Mouse (Mus musculus) T-helper 1 cell (primary cell): ENCODE results near the gene Mark4.

Experiments
- in situ Hi-C: fragments of 300-600 bp; cut with MboI, MseI; formaldehyde crosslinking; loops from one replicate; pipeline ENCODE4 v1.15.1; 2025; ENCODE audit warnings: high pct_unique_total_duplicates

Mark4 gene

DNA sequence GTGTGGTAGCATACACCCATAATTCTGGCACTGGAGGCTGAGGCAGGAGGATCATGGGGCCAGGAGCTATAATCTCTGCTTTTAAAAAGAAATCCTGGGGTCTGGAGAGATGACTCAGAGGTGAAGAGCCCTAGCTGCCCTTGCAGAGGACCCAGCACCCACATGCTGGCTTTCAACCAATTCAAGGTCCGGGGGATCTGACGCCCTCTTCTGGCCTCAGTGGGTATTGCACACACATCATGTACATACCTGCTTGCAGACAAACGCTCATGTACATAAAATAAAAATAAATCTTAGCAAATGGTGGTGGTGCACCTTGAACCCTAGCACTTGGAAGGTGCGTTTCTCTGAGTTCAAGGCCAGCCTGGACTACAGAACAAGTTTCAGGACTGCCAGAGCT is 57.7 kb downstream of the Mark4 start:
- in situ Hi-C loops: no loop called here

DNA sequence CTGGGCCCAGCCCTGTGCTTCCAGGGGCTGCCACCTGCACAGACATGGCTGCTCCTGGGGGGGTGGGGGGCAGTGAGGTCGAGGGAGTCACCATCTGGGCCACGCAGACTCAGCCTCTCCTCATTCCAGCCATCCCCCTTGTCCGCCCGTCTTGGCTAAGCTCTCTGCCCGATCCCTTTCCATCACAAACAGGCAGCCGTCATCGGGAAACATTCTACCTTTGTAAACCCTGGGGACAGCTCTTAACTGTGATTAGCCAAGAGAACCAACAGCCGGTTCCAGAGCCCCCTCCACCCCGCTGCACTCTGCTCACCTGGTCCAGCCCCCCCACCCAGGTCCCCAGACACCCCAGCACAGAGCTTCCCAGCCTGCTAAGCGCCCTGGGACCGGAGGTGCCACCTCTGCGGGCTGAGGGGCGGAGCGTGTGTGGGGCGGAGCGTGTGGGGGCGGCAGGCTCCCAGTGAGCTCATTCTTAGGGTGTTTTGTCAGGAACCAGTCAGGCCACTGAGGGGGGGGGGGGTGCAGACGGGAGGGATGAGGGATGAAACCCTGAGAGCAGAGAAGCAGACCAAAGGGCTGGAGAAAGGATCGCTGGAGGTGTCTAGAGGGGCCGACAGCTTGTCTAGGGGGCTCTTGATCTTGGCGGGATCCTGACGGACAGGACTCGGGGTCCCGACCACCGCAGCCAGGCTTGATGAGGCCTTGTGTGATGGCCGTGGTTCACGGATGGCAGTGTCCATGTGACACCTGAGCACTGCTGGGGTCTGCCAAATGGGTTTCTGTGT is 58.9 kb downstream of the Mark4 start:
- in situ Hi-C loops: no loop called here

DNA sequence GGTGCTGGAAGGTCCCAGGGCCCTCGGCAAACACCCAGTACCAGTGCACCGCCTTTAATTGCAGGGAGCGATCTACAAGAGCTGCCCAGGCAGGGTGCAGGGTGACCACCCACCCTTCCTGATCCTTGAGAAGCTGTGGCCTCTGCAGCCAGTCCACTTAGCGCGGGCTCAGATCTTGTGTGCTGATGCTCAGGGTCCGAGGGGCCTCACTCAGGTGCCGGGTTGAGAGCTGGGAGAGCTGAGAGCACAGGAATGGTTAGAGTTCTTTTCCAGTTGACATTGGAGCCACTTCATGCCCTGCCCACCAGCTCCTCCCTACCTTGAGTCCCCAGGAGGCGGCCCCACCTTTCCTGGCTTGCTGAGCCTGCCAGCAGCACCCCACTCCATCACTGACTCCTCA is 64.1 kb downstream of the Mark4 start:
- in situ Hi-C loops: no loop called here

DNA sequence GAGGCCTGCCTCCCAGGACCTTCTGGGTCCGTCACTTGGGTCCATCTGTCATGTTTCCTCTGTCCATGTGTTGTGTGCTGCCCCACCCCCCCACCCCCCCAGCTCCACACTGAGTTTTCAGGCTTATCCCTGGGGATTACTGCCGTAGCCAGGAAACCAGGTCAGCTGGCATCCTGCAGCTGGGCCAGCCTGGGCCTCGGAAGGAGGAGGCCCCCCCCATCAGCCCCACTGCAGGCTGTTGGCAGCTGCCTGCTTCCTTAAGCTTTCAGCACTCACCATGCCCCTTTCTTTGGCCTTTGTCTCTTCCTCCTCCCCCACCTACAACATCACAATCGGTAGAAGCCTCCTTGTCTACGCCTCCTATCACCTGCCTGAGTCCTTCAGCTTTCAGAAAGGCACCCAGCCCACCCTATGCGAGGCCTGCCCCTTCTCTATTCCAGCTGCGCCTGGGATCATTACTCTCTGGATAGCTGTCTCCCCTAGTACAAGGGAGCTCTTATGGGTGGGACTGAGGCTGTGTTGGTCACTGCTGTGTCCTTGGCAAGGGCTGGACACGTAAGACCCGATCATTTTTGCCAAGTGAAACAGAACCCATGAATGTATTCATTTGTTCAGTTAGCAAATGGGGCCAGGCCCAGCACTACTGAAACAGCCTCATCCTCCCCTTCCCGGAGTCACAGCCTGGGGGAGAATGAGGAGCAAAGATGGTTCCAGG is 69.8 kb downstream of the Mark4 start:
- in situ Hi-C loops: no loop called here

DNA sequence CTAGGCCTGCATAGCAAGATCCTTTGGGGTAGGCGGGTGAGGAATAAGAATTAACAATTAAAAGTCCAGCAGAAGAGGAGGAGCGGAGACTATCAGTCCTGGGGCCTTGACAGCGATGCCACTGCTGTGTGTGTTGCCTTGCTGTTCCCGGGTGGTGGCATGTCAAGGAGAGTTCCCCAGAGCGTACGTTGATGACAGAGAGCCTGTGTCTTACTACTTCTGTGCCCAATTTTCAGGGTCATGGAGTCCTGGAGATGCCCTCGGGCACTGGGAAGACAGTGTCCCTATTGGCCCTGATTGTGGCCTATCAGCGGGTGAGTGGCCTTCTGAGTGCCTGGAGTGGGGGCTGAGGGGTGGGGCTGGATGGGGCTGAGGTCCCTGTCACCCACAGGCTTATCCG is 74.9 kb downstream of the Mark4 start:
- in situ Hi-C loops: no loop called here

DNA sequence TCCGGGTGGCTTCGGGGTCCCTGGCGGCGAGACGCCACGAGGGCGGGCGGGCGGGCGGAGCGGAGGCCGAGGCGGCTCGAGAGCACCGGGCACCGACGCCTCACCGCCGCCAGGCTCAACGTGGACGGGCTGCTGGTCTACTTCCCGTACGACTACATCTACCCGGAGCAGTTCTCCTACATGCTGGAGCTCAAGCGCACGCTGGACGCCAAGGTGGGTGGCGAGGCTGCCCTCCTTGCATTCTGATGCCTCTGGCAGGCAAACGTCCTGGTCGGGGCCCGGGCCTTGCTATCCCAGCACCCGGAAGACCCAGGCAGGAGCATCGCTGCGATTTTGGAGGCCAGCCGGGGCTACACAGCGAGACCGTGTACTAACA is 76.5 kb downstream of the Mark4 start:
- in situ Hi-C loops: no loop called here

DNA sequence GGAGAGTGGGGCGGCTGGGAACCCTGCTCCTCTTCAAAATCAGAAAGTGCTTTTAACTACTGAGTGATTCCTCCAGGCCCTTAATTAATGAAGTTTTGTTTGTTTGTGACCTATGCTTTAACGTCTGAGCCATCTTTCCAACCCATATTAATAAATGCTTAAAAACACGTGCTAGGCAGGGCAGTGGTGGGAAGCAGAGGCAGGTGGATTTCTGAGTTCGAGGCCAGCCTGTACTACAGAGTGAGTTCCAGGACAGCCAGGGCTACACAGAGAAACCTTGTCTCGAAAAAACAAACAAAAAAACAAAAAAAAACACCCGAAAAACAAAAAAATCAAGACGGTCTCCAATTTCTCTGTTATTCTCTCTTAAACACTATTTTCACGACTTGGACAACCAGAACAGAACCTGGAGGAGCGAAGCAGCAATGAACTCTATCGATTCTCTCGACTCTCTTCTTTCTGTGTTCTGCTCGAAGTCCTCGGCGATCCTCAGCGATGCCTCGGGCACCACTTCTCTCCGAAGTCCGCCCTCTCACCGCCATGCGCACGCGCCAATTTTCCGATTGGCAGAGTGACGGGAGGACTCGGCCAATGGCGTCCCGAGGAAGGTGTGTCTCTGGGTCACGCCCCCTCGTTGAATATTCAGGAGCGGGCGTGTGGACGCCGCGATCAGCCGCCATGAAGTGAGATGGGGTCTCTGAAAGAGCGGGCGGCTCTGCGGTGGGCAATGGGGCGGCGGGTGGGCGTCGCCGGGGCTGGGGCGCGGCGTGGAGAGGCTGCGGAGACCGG is 77.0 kb downstream of the Mark4 start, which contains the start of gene Ercc2:
Gene Ercc2, plus strand, starts transcription at position 634 of the 789 bp plus-strand sequence.
- in situ Hi-C loops: no loop called here

DNA sequence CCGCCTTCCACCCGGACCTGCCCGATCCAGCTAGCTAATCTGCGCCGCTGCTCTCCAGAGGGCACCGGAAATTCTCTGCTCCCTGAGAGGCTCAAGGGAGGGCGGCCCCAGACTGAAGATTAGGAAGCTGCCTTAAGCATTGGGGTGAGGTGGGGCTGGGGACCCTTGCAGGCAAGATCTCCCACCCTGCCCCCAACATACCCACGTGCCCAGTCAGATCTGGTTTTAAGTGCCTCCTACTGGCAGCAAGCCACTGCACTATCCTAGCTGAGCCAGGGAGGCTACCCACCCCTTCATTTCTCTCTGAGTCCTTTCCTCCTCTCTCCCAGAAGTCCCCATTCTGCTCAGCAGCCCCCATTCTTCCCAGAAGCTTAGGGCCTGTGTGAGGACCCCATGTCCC is 80.6 kb downstream of the Mark4 start:
- in situ Hi-C loops: no loop called here

DNA sequence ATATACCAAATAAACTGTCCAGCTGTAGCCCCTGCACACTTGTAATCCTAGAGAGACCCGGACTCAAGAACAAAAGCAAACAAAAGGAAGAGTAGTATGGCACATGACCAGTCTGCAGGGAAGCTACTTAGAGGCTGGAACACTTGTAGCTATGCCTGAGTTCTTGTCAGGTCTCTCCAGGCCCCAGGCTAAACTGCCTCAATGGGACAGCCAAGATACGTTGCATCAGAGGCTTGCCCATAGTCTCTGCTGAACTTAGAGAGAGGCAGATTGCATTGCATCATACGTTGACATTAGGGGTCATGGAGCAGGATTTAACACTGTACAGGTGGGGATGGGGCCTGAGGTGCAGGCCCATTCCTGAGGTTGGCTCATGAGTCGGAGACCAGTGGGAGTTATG is 82.6 kb downstream of the Mark4 start:
- in situ Hi-C loops: no loop called here

DNA sequence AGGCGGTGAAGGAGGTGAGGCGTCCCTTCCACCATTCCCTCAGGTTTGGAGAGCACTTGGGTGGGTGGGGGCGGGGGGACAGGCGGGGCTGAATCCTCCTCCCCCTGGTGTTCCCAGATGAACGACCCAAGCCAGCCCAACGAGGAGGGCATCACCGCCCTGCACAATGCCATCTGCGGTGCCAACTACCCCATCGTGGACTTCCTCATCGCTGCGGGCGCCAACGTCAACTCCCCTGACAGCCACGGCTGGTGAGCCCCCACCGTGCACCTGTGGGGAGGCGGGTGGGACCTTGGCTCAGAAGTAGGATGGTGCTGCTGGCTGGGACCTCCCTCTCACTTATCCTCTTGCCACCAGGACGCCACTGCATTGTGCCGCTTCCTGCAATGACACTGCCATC is 83.3 kb downstream of the Mark4 start:
- in situ Hi-C loops: no loop called here
